In genomic region chr2:145683536-145683935, GRCm38 (mm10) we compare ENCODE assay signal across 8 mouse cellular contexts. TPM values are rescaled to one million over a fixed set of nuclear protein-coding genes. Genes with fewer than 3 reads are reported as not detected.
A peak's percentile ranks its signal among the peaks of the same experiment; 100 is the strongest.
DNase-seq lines count a peak whose midpoint lies in the region; ATAC-seq and TF ChIP-seq lines count a peak whose summit lies in the region.

No protein-coding gene starts in this region.

- no peak for TF ChIP-seq EP300 in liver, postnatal 0 days (IDR thresholded peaks at IDR 0.05; ENCODE audit: low read depth)

- H3K4me2 ChIP-seq in liver, postnatal 0 days (ENCODE audit: low read depth, low read length) = no peak overlapping the region
- no peak overlapping the region for H3K4me2 ChIP-seq in liver, embryonic 12.5 days
- no peak overlapping the region for H3K4me2 ChIP-seq in embryonic facial prominence, embryonic 14.5 days (ENCODE audit: low read depth, low read length)

- WGBS in liver, postnatal 0 days (ENCODE audit: insufficient replicate concordance) = 68% methylated on average over 3 of the region's 3 CpGs
- WGBS in liver, embryonic 12.5 days (ENCODE audit: insufficient replicate concordance) = 62% methylated on average over 3 of the region's 3 CpGs
- WGBS in embryonic facial prominence, embryonic 14.5 days = 66% methylated on average over 3 of the region's 3 CpGs

- peak; percentile 52 for DNase-seq in liver, postnatal 0 days
- DNase-seq in embryonic facial prominence, embryonic 14.5 days (ENCODE audit: low spot score) = peak; percentile 79
- peak; percentile 78 to 80 for DNase-seq in kidney, adult 8-10 months
- peak; percentile 57 for DNase-seq in ovary, postnatal 36 days (ENCODE audit: low spot score)
- no peak for DNase-seq in thymus, postnatal 10 days (ENCODE audit: low spot score in 2 of 2)
- DNase-seq in gastrocnemius, adult 8-10 months (ENCODE audit: low spot score in 2 of 2) = no peak
- no peak for DNase-seq in embryo, embryonic 10.5 days (ENCODE audit: low spot score)

- no peaks in the 10 kb centered on the region for H3K36me3 ChIP-seq in liver, postnatal 0 days (replicated peaks; ENCODE audit: insufficient read depth, low read length)
- no peaks in the 10 kb centered on the region for H3K36me3 ChIP-seq in liver, embryonic 12.5 days
- no peaks in the 10 kb centered on the region for H3K36me3 ChIP-seq in embryonic facial prominence, embryonic 14.5 days (ENCODE audit: control insufficient read depth, insufficient read depth, low read length)

- H3K9ac ChIP-seq in liver, postnatal 0 days (replicated peaks) = no peak overlapping the region
- no peak overlapping the region for H3K9ac ChIP-seq in liver, embryonic 12.5 days
- no peak overlapping the region for H3K9ac ChIP-seq in embryonic facial prominence, embryonic 14.5 days (ENCODE audit: low read depth, low read length)

- no peak overlapping the region for H3K27ac ChIP-seq in liver, postnatal 0 days (ENCODE audit: low read depth)
- no peak overlapping the region; the same call in 1 of the 2 replicates for H3K27ac ChIP-seq in liver, embryonic 12.5 days
- no peak overlapping the region for H3K27ac ChIP-seq in embryonic facial prominence, embryonic 14.5 days (replicated peaks; ENCODE audit: low read depth, low read length)

- peaks cover 10% of the 10 kb centered on the region; the same call in 1 of the 2 replicates for H3K4me1 ChIP-seq in liver, postnatal 0 days (ENCODE audit: insufficient read depth)
- H3K4me1 ChIP-seq in liver, embryonic 12.5 days = no peaks in the 10 kb centered on the region
- H3K4me1 ChIP-seq in embryonic facial prominence, embryonic 14.5 days (ENCODE audit: control insufficient read depth, insufficient read depth, low read length) = peaks cover 31% of the 10 kb centered on the region

- H3K9me3 ChIP-seq in liver, postnatal 0 days (ENCODE audit: low read length) = no peaks in the 10 kb centered on the region
- no peaks in the 10 kb centered on the region for H3K9me3 ChIP-seq in liver, embryonic 12.5 days (replicated peaks)
- no peaks in the 10 kb centered on the region for H3K9me3 ChIP-seq in embryonic facial prominence, embryonic 14.5 days (ENCODE audit: control insufficient read depth, low read length)

- no peak overlapping the region for H3K4me3 ChIP-seq in liver, postnatal 0 days (ENCODE audit: low read depth, low read length)
- H3K4me3 ChIP-seq in liver, embryonic 12.5 days = no peak overlapping the region
- H3K4me3 ChIP-seq in embryonic facial prominence, embryonic 14.5 days (ENCODE audit: low read depth, low read length) = no peak overlapping the region

- no peak for TF ChIP-seq CTCF in liver, postnatal 0 days (IDR thresholded peaks at IDR 0.05; ENCODE audit: low read depth)

- no peaks in the 10 kb centered on the region for H3K27me3 ChIP-seq in liver, postnatal 0 days (ENCODE audit: insufficient read depth, low read length)
- H3K27me3 ChIP-seq in liver, embryonic 12.5 days (replicated peaks) = no peaks in the 10 kb centered on the region; the same call in 1 of the 2 replicates
- H3K27me3 ChIP-seq in embryonic facial prominence, embryonic 14.5 days (replicated peaks; ENCODE audit: control insufficient read depth, insufficient read depth, low read length) = no peaks in the 10 kb centered on the region

- ATAC-seq in liver, postnatal 0 days = peak; percentile 66
- no peak for ATAC-seq in liver, embryonic 12.5 days
- ATAC-seq in embryonic facial prominence, embryonic 14.5 days (ENCODE audit: low read depth) = no peak

RNA-seq across cellular contexts. Expression of gene Rin2, which starts 8.5 kb away (rescaled TPM):
- polyA plus RNA-seq in liver, postnatal 0 days (2015; fragmentation: Nextera tagmentation; extraction: Ambion mirVana) = 3.8 and 5.0 TPM in 2 replicates
- polyA plus RNA-seq in liver, embryonic 12.5 days (2016; fragmentation: Nextera tagmentation; extraction: Ambion mirVana) = 3.6 and 3.7 TPM in 2 replicates
- polyA plus RNA-seq in embryonic facial prominence, embryonic 14.5 days (2014; fragmentation: Nextera tagmentation; extraction: Ambion mirVana) = 33.0 and 34.7 TPM in 2 replicates
- total RNA-seq in gastrocnemius, adult 8-10 months (2022) = 10 to 100 TPM in 2 of 4 experiments, 1 to 10 TPM in 2; 5.3 to 12.9 (median 10.1) TPM

Comparison
In these comparisons a context has a peak if more than half of its experiments do, and no peak if none do; other contexts are left out.
1. DNase-seq: peak in liver, postnatal 0 days (single experiment), embryonic facial prominence, embryonic 14.5 days (single experiment), kidney, adult 8-10 months (2 of 2) and ovary, postnatal 36 days (single experiment); none in thymus, postnatal 10 days (0 of 2), gastrocnemius, adult 8-10 months (0 of 2) and embryo, embryonic 10.5 days (single experiment).